Mouse (Mus musculus) left cerebral cortex, postnatal 36 days (tissue): Measurements from ENCODE around the gene Slc16a6. TPM values are rescaled to one million over a fixed set of nuclear protein-coding genes. Genes with fewer than 3 reads are reported as not detected.

ENCODE experiments used
- DNase-seq, 2 experiments: peaks; one replicate each; pipeline ENCODE4 v3.0.0; 2021 to 2022; ENCODE audit warnings: low spot score in 2 of 2, mixed read lengths in 1 of 2
- intact Hi-C: fragments of 180-260 bp; cut with DNase I; formaldehyde crosslinking; loops from one replicate; pipeline ENCODE4 v1.15.1; 2025
- total RNA-seq, 2 experiments: library from RNA; stranded (reverse); gene quantifications; 2 replicates each; pipeline ENCODE4 v1.2.3; 2021

The Slc16a6 gene
- total RNA-seq, 2 experiments from 2014 or later = 10.2 to 12.6 TPM

GRCm38 (mm10) chr11:109460586-109460985 is 12.8 kb downstream of the Slc16a6 start:
- intact Hi-C loops = no loop called here
- no peak for DNase-seq

DNA sequence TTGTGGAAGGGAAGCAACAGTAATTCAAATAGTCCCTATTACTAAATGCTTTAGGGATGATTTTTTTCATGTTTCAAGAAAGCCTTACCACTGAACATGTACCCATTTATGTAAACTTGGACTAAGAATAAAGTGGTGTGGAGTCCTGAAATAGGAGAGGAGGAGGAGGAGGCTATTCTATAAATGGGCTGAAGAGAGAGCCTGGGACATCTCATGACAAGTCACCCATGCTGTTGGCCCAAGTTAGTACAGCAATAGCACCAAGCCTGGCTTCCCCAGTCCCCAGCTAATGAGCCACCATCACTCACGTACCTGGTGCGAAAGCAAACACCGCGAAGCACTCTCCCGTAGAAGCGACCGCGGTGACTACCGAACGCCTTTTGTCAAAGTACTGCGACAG is 15.2 kb downstream of the Slc16a6 start:
- peak; percentile 15 to 23 for DNase-seq
- intact Hi-C loops = no loop called here

DNA sequence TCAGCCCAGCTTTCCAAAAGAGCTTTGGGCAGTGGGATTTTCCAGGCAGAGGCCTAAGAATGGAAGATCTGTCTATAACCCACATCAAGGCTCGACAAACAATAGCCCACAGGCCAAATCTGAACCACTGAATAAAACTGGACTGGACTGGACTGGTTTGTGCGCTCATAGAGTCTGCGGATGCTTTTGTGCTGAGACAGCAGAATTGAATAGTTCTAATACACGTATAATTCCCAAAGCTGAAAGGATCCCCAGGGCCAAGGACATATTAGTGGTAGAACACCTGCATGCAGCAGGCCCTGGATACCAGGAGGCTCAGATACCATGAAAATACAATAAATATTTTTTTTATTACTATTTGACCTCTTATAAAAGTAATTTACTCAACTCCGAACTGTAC is 17.1 kb downstream of the Slc16a6 start:
- no peak for DNase-seq
- intact Hi-C loops = no loop called here

DNA sequence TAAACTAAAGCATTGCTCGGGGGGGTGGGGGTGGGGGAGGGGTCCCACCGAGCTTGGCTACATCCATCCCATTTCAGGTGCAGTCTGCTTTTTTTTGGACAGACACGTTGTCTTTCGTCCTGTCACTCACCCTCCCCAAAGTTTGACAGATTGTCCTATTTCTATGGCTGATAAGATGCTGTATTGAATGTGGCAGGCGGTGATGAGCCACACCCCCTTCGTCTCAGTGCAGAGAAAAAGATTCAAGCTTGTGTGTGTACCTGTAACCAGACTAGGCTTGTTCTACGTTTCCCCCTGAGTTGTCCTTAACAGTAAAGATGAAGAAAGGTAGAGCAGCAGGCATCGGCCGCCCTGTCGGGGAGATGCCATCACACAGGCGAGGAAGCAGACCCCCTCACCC is 22.2 kb downstream of the Slc16a6 start:
- intact Hi-C loops = no loop called here
- no peak for DNase-seq

DNA sequence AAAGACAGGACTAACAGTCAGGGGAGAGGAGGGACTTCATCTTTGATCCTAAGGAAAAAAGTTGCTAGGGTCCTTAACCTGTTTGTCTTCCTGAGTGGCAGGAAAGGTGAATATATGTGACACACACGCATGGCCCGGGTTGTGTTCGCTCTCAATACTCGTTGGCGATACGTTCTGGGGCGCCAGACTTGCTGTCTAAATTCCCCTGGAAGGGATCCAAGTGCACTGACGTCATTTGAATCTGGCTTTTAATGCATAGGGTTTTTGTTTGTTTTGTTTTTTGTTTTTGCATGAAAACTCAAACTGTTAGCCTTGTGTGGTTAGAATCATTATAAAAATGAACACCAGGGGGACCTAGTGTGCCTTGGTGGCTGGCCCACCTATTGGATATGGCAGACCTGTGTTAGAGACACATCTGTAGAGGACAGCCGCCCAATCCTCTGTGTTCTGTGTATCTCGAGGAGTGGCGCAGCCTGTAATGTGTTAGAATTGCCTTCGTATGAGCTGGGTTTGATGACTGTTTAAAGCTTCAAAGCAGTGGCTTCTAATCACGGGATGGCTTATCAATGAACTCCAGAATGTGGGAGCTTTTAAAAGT is 27.9 kb downstream of the Slc16a6 start:
- DNase-seq = no peak
- intact Hi-C loops = loop anchor here (1.0 to 10.0 kb wide), 2 partner anchors 140 to 419 kb away; no protein-coding TSS in a partner anchor

GRCm38 (mm10) chr11:109444600-109444999 is 28.8 kb downstream of the Slc16a6 start:
- no peak for DNase-seq

GRCm38 (mm10) chr11:109443468-109444263 is 29.7 kb downstream of the Slc16a6 start:
- intact Hi-C loops = loop anchor here (5.0 to 10.0 kb wide), 2 partner anchors 111 to 421 kb away; no protein-coding TSS in a partner anchor
- no peak for DNase-seq

More at GRCm38 (mm10) chr11:109444600-109444999, 28.8 kb downstream of the Slc16a6 start:
- intact Hi-C loops = loop anchor here (5.0 to 10.0 kb wide), 2 partner anchors 112 to 420 kb away; no protein-coding TSS in a partner anchor

GRCm38 (mm10) chr11:109442166-109442730 is 31.1 kb downstream of the Slc16a6 start:
- DNase-seq = no peak
- intact Hi-C loops = loop anchor here (5.0 to 10.0 kb wide), 2 partner anchors 110 to 423 kb away; no protein-coding TSS in a partner anchor

GRCm38 (mm10) chr11:109441119-109441518 is 32.3 kb downstream of the Slc16a6 start:
- DNase-seq = no peak

GRCm38 (mm10) chr11:109440641-109441040 is 32.8 kb downstream of the Slc16a6 start:
- intact Hi-C loops = loop anchor here (5.0 to 10.0 kb wide), 2 partner anchors 108 to 424 kb away; no protein-coding TSS in a partner anchor
- DNase-seq = no peak

More at GRCm38 (mm10) chr11:109441119-109441518, 32.3 kb downstream of the Slc16a6 start:
- intact Hi-C loops = loop anchor here (5.0 to 10.0 kb wide), 2 partner anchors 109 to 424 kb away; no protein-coding TSS in a partner anchor

DNA sequence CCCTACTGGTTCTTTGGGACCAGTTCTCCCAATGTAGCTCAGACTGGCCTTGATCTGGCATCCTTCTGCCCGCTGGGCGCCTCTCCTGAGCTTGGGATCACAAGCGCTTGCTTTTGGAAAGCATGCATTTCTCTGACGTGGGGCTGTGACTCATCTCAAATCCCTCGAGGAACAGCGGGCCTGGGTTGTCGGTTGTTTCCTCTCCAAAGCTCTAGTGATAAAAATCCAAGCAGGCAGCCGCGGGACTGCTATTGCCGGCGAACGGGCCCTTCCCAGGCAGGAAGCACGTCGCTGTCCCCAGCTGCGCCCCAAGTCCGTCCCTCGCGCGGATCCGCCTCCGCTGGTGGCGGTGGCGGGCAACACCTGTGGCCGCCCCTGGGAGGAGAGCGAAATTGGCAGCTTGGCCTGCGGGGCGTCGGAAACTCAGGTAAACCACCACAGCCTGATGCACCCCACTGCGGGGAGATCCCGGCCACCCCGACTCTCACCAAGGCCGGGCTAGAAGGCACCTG is 33.5 kb downstream of the Slc16a6 start:
- intact Hi-C loops = loop anchor here (5.0 to 10.0 kb wide), 2 partner anchors 108 to 425 kb away; no protein-coding TSS in a partner anchor

DNA sequence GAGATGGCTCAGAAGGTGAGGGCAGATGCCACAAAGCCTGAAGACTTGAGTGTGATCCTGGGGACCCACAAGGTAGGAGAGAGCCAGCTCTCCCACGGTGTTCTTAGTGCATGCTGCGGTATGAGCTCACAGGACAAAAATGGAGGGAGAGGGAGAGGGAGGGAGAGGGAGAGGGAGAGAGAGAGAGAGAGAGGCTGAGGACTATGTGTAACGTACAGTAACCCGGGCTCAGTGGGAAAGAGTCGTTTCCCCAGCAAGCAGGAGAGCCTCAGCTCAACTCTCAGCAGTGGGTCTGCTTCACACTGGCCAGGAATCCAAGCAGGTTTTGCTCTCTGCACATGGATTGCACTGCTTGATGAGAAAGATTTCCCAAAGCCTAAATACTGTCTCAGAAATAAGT is 34.2 kb downstream of the Slc16a6 start:
- no peak for DNase-seq
- intact Hi-C loops = no loop called here

More for the DNA sequence above, 33.5 kb downstream of the Slc16a6 start:
- DNase-seq = peak; percentile 53 to 59

- no peak for DNase-seq
- intact Hi-C loops = no loop called here
Measured at GRCm38 (mm10) chr11:109436889-109437288, 36.5 kb downstream of the Slc16a6 start.

GRCm38 (mm10) chr11:109434233-109434798 is 39.1 kb downstream of the Slc16a6 start:
- intact Hi-C loops = no loop called here
- no peak for DNase-seq

- intact Hi-C loops = loop anchor here (5.0 kb wide), 1 partner anchor 65 kb away; the partner anchor contains the start of gene Gna13
- DNase-seq = no peak
Measured at GRCm38 (mm10) chr11:109427353-109427752, 46.0 kb downstream of the Slc16a6 start.

DNA sequence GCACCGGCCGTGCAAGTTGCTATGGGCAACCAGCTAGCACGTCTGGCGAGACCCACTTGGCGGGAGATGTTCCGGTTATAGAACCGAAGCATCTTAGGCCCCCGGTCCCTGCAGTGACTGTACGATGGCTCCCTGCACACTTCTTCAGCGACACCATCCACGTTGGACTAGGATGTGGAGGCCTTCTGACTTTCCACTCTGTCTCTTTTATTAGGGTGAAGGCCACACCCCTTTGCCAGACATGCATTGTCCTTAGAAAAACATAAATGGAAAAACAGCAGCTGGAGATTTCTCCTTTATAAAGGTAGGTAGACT is 47.2 kb downstream of the Slc16a6 start:
- no peak for DNase-seq
- intact Hi-C loops = loop anchor here (5.0 kb wide), 1 partner anchor 64 kb away; the partner anchor contains the start of gene Gna13

DNA sequence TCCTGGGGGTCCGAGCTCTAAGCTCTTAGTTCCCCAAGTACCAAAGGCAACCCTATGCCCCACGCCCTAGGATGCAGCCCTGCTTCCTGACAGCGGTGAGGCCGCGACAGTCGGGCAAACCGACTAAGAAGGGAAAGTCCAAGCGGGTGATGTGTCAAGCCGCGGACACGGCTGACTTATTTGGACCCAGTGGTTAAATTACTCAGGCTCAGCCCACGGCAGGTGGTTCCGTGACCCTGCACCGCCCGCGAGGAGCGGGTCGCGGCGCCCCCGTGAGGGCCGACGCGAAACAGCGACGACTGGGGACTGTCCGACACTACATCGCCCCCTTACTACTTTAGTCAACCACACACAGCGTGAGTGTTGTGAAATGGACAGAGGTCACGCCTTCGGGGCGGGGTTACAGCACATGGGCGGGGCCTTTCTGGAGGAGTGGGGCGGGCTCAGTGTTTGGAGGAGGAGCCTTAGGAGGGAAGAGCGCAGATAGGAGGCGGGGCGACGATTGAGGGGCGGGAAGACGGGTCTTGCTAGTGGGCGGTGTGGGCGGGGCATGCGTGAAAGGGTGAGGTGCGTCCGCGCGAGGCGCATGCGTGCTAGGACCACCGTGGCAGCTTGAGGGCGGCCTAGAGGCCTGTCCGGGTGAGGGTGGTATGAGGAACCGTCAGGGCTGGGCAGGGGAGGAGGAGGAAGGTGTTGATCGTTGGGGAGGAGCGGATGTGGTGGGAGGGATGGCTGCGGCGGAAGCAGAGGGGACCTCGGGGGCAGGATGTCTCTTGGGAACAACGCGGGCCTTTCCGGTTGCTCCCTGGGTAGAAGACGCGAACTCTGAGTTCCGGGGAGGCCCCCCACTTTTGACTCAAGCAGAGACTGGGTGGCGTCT is 47.8 kb downstream of the Slc16a6 start, which contains the start of gene Amz2:
TSS of gene Amz2 (plus strand) at position 555 of the 880 bp plus-strand sequence.
- intact Hi-C loops = loop anchor here (1.0 to 5.0 kb wide), 2 partner anchors 63 to 94 kb away; partner anchors contain the start of gene Gna13

GRCm38 (mm10) chr11:109423294-109423693 is 50.1 kb downstream of the Slc16a6 start:
- no peak for DNase-seq
- intact Hi-C loops = loop anchor here (5.0 kb wide), 2 partner anchors 106 to 181 kb away; no protein-coding TSS in a partner anchor

More for the DNA sequence above, 47.8 kb downstream of the Slc16a6 start, which contains the start of gene Amz2:
- DNase-seq = peak; percentile 96 to 97
